8 mouse cellular contexts compared by ENCODE assay signal in genomic region chr8:121547132-121547531, GRCm38 (mm10). TPM values are rescaled to one million over a fixed set of nuclear protein-coding genes. Genes with fewer than 3 reads are reported as not detected.
DNase-seq lines count a peak whose midpoint lies in the region; ATAC-seq lines count a peak whose summit lies in the region.

No protein-coding gene starts in this region.

- H3K9me3 ChIP-seq in kidney, embryonic 16.5 days (ENCODE audit: low read length), result no peaks in the 10 kb centered on the region; the same call in 1 of the 2 replicates
- no peaks in the 10 kb centered on the region for H3K9me3 ChIP-seq in liver, embryonic 11.5 days (ENCODE audit: control insufficient read depth, low read length)

- no peaks in the 10 kb centered on the region for H3K4me1 ChIP-seq in kidney, embryonic 16.5 days (ENCODE audit: insufficient read depth, low read length)
- H3K4me1 ChIP-seq in liver, embryonic 11.5 days (replicated peaks; ENCODE audit: control insufficient read depth, insufficient read depth, low read length), result no peaks in the 10 kb centered on the region

- no peak overlapping the region for H3K4me2 ChIP-seq in kidney, embryonic 16.5 days (replicated peaks; ENCODE audit: low read depth, low read length)
- no peak overlapping the region for H3K4me2 ChIP-seq in liver, embryonic 11.5 days

- no peak overlapping the region for H3K9ac ChIP-seq in kidney, embryonic 16.5 days (replicated peaks; ENCODE audit: low read length)
- no peak overlapping the region for H3K9ac ChIP-seq in liver, embryonic 11.5 days (ENCODE audit: low read depth, low read length)

- H3K36me3 ChIP-seq in kidney, embryonic 16.5 days (ENCODE audit: insufficient read depth, low read length), result peaks cover 16% of the 10 kb centered on the region
- peaks cover 4% of the 10 kb centered on the region; the same call in 1 of the 2 replicates for H3K36me3 ChIP-seq in liver, embryonic 11.5 days (ENCODE audit: control insufficient read depth, insufficient read depth, low read length)

- ATAC-seq in common myeloid progenitor, adult 5-6 weeks (replicated peaks; ENCODE audit: low read depth, poor library complexity, severe bottlenecking), result peak; percentile 93
- 0 out of 2 replicates have a peak, but pooled peaks have one; percentile 49 for ATAC-seq in kidney, embryonic 16.5 days (ENCODE audit: low FRiP score, low TSS enrichment)
- ATAC-seq in liver, embryonic 11.5 days (replicated peaks; ENCODE audit: low FRiP score), result no peak

- no peak overlapping the region for H3K4me3 ChIP-seq in kidney, embryonic 16.5 days (ENCODE audit: low read length)
- no peak overlapping the region for H3K4me3 ChIP-seq in liver, embryonic 11.5 days (ENCODE audit: low read depth, low read length)

- 0 out of 2 replicates have a peak, but pooled peaks cover 3% of the 10 kb centered on the region for H3K27me3 ChIP-seq in kidney, embryonic 16.5 days (ENCODE audit: insufficient read depth, low read length)
- peaks cover 3% of the 10 kb centered on the region; the same call in 1 of the 2 replicates for H3K27me3 ChIP-seq in liver, embryonic 11.5 days (replicated peaks; ENCODE audit: control insufficient read depth, insufficient read depth, low read length)

- H3K27ac ChIP-seq in kidney, embryonic 16.5 days (ENCODE audit: low read length), result no peak overlapping the region
- H3K27ac ChIP-seq in liver, embryonic 11.5 days (ENCODE audit: low read depth, low read length), result no peak overlapping the region

- WGBS in kidney, embryonic 16.5 days, result 9% methylated on average over 7 of the region's 7 CpGs
- WGBS in liver, embryonic 11.5 days, result 5% methylated on average over 7 of the region's 7 CpGs

- peak; percentile 79 to 80 for DNase-seq in B cell, adult 2 months
- peak; percentile 75 for DNase-seq in adipocyte (ENCODE audit: low spot score)
- peak; percentile 66 to 86 for DNase-seq in heart, adult 18-20 months
- DNase-seq in liver, embryonic 11.5 days (ENCODE audit: low spot score), result peak; percentile 72
- peak; percentile 82 for DNase-seq in neural tube, embryonic 10.5 days (ENCODE audit: extremely low spot score, low spot score)
- peak; percentile 63 for DNase-seq in testis, postnatal 14 days (ENCODE audit: low spot score)

RNA-seq across cellular contexts. Expression of gene 1700018B08Rik, which starts 3.0 kb away (rescaled TPM):
- not detected in 2 replicates for total RNA-seq in common myeloid progenitor, adult 5-6 weeks (2017)
- not detected for total RNA-seq in heart, adult 18-20 months (2021)
- polyA plus RNA-seq in kidney, embryonic 16.5 days (2015; fragmentation: Nextera tagmentation; extraction: Ambion mirVana), result not detected in 2 replicates
- polyA plus RNA-seq in liver, embryonic 11.5 days (2014; fragmentation: Nextera tagmentation; extraction: Ambion mirVana), result not detected in 2 replicates

RNA-seq across cellular contexts. Expression of gene Fbxo31, which starts 31.5 kb away (rescaled TPM):
- total RNA-seq in common myeloid progenitor, adult 5-6 weeks (2017), result 6.8 and 8.8 TPM in 2 replicates
- 100 to 1,000 TPM in 1 of 2 experiments, 10 to 100 TPM in 1; 91.3 to 110 TPM for total RNA-seq in heart, adult 18-20 months (2021)
- polyA plus RNA-seq in kidney, embryonic 16.5 days (2015; fragmentation: Nextera tagmentation; extraction: Ambion mirVana), result 14.7 and 16.2 TPM in 2 replicates
- 23.8 and 23.9 TPM in 2 replicates for polyA plus RNA-seq in liver, embryonic 11.5 days (2014; fragmentation: Nextera tagmentation; extraction: Ambion mirVana)

RNA-seq across cellular contexts. Expression of gene Map1lc3b, which starts 43.0 kb away (rescaled TPM):
- total RNA-seq in common myeloid progenitor, adult 5-6 weeks (2017), result 86.6 and 91.3 TPM in 2 replicates
- 100 to 1,000 TPM; 238 to 264 TPM for total RNA-seq in heart, adult 18-20 months (2021)
- polyA plus RNA-seq in kidney, embryonic 16.5 days (2015; fragmentation: Nextera tagmentation; extraction: Ambion mirVana), result 201 and 211 TPM in 2 replicates
- 161 and 167 TPM in 2 replicates for polyA plus RNA-seq in liver, embryonic 11.5 days (2014; fragmentation: Nextera tagmentation; extraction: Ambion mirVana)
